Mouse (Mus musculus) Patski (cell line): Measurements from ENCODE around the gene Prr11. TPM values are rescaled to one million over a fixed set of nuclear protein-coding genes. Genes with fewer than 3 reads are reported as not detected.
A peak's percentile ranks its signal among the peaks of the same experiment; 100 is the strongest.

Experiments used
- ATAC-seq: fragments of 100-300 bp; one replicate; pipeline ENCODE4 v1.8.0; 2021
- CTCF ChIA-PET: fragments of 350-600 bp; sonication (Branson Sonifier 250); formaldehyde crosslinking; loops from one replicate; lab custom pipeline; 2022; ENCODE audit warnings: inconsistent platforms; lab: Charles Lee
- POLR2A ChIA-PET: fragments of 350-600 bp; sonication (Branson Sonifier 250); formaldehyde crosslinking; loops from one replicate; lab custom pipeline; 2022; ENCODE audit warnings: antibody characterized with exemption, inconsistent platforms; lab: Charles Lee
- DNase-seq: peaks from one replicate; pipeline ENCODE4 v3.0.0-alpha.2; 2011; ENCODE audit warnings: low read depth, low spot score
- H3K27me3 ChIP-seq: fragments of 371-371 bp; one replicate; pipeline ENCODE4 v1.5.1; 2021
- CTCF ChIP-seq: fragments of 100-300 bp; IDR thresholded peaks from one replicate; pipeline ENCODE4 v1.5.1; 2021
- in situ Hi-C: fragments of 300-500 bp; cut with MboI; formaldehyde crosslinking; loops from 3 replicates; pipeline ENCODE4 v1.11.1; 2018; ENCODE audit warnings: low pct_unique_long_range_greater_than_20kb, mixed read lengths
- polyA plus RNA-seq: library from polyadenylated mRNA; unstranded; gene quantifications from one replicate; pipeline ENCODE4 v1.2.3, GENCODE M21; 2021

Prr11 gene
- polyA plus RNA-seq, 1 experiment from 2014 or later: 13.8 TPM

DNA sequence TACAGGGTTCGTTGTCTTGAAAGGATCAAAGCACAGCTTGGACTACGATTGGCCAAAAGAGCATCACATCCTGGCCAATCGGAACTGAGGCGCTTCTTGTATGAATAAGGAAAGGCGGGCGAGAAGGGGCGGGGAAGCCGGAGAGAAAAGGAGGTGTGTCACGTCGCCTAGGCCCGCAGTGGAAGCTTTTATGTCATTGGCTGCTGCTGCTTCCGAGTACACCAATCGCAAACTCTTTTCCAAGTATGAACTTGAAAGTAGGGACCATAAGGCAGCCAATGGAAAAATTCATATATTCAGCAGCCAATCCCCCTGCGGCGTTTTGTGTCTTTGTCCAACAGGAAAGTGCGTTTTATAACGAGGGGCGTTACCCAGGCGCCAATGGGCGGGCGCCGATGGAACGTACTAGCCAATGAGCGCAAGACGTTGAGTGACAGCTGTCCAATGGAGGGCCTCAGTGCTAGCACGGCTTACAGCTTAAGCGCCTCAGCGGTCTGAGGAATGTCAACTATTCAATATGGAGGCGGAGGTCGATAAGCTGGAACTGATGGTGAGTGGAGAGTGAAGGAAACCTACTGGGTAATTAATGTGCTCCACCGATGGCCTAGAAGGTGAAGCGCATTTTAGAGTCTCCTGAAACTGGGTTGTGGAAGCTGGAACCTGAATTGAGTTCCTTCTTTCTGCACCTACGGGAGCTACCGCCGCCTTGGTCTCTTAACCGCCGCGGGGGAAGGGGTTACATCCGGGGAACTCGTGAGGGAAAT is 429 bp upstream of the Prr11 start, which contains the start of gene Ska2:
Gene Ska2, plus strand, starts transcription at position 480 of the 764 bp plus-strand sequence.
- DNase-seq (peak; percentile 99), ATAC-seq (peak; percentile 93)
- in situ Hi-C loops: no loop called here
- no peak for TF ChIP-seq CTCF
- ChIA-PET POLR2A (interaction anchor here (1.0 to 1.2 kb wide), 3 partner anchors 8 to 22 kb away, joined by 3 read pairs; partner anchors contain the start of gene Smg8), CTCF (no interaction called here)
- H3K27me3 ChIP-seq: no peaks in the 10 kb centered on the region

DNA sequence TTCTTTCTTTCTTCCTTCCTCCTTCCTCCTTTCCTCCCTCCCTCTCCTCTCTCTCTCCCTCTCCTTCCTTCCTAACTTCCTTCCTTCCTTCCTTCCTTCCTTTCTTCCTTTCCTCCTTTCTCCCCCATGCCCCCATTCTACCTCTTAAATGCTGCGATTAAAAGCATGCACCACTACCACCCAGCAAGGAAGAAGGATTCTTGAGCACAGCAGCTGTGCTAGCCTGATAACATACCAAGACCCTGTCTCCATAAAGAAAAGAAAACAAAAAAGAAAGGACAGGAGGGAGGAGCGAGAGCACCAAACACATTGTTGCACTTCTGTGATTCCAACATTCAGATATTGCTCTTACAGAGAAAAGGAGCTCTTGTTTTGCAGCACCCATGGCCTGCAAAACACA is 21.4 kb downstream of the Prr11 start:
- no peak for ATAC-seq
- H3K27me3 ChIP-seq: no peaks in the 10 kb centered on the region
- DNase-seq: no peak
- no peak for TF ChIP-seq CTCF
- ChIA-PET CTCF (no interaction called here), POLR2A (interaction anchor here (0.6 to 2.9 kb wide), 3 partner anchors 13 to 59 kb away, joined by 3 to 11 read pairs (median 6); partner anchors contain the start of gene Gdpd1)
- in situ Hi-C loops: no loop called here

DNA sequence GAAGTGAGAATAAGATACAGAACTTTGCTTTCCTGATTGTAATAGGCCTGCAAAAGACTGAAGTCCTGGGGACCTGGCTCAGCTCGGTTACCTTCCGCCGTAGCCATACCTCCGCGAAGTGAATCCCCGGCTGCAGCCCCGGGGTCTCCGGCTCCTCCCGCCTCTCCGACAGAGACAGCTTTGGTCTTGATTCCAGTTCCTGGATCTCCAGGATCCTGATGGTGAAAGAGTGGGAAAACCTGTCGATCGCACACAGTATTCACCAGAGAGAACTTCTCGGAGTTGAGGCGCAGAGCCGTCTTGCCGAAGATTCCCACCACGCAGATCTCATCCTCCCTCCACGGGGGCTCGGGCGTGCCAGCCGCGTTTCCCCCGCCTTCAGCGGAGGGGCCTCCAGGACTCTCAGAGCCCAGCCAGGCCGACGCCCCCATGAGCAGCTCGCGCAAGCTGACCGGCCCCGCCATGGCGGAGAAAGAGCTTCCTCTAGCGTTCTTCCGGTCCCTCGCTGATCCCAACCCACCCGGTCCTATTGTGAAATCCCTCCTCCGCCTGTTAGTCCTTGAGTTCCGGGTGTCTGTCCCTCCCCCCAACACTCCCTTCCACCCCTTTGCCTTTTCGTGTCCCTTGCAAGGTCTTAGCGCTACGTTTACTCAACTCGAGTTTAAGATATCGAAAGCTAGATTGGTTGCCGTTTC is 22.1 kb downstream of the Prr11 start, which contains the start of gene Smg8:
Gene Smg8, minus strand, starts transcription at position 485 of the 695 bp plus-strand sequence.
- no peak for TF ChIP-seq CTCF
- ATAC-seq: peak; percentile 60
- POLR2A ChIA-PET: interaction anchor here (0.6 to 2.9 kb wide), 4 partner anchors 12 to 59 kb away, joined by 3 to 11 read pairs (median 4); partner anchors contain the start of gene Gdpd1
- in situ Hi-C loops: no loop called here
- H3K27me3 ChIP-seq: no peaks in the 10 kb centered on the region
- DNase-seq: no peak
- CTCF ChIA-PET: interaction anchor here (1.2 kb wide), 1 partner anchor 13 kb away, joined by 4 read pairs; no protein-coding TSS in a partner anchor

DNA sequence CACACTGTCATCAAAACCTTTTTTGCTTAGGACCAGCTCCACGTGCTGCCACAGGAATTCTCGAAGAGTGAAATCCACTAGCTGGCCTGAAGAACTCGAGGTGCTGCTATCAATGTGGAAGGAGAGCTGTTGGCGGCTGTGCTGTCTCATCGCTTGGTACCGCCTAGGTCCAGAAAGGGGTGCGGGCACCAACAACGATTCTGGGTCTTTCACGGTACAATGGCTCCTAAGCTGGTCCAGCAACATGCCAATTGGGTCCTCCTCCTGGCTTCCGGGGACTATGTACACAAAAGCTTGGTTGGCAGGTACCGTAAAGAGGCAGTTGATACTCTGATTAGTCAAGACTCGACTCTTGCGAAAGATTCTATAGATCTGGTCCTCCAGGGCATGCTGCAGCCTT is 23.0 kb downstream of the Prr11 start:
- no peak for TF ChIP-seq CTCF
- ChIA-PET CTCF (interaction anchor here (1.2 to 1.3 kb wide), 2 partner anchors 10 to 12 kb away, joined by 4 read pairs; no protein-coding TSS in a partner anchor), POLR2A (interaction anchor here (2.9 kb wide), 1 partner anchor 11 kb away, joined by 11 read pairs; the partner anchor contains the start of gene Gdpd1)
- DNase-seq: no peak
- in situ Hi-C loops: no loop called here
- ATAC-seq: no peak
- no peaks in the 10 kb centered on the region for H3K27me3 ChIP-seq

- POLR2A ChIA-PET: no interaction called here
- in situ Hi-C loops: no loop called here
- TF ChIP-seq CTCF: no peak
- ATAC-seq (no peak), DNase-seq (no peak)
- no peaks in the 10 kb centered on the region for H3K27me3 ChIP-seq
- CTCF ChIA-PET: no interaction called here
Observed at GRCm38 (mm10) chr11:87083712-87084111, 24.8 kb downstream of the Prr11 start.

GRCm38 (mm10) chr11:87073866-87074440 is 34.6 kb downstream of the Prr11 start, which contains the start of gene Gdpd1:
Gene Gdpd1 (minus strand): TSS chr11:87074062.
- POLR2A ChIA-PET: interaction anchor here (0.8 to 2.7 kb wide), 3 partner anchors 12 to 363 kb away, joined by 3 to 11 read pairs (median 4); partner anchors contain the start of gene Smg8
- no peaks in the 10 kb centered on the region for H3K27me3 ChIP-seq
- CTCF ChIA-PET: no interaction called here
- peak; percentile 77 for DNase-seq
- TF ChIP-seq CTCF: peak; percentile 54
- in situ Hi-C loops: no loop called here
- peak; percentile 86 for ATAC-seq

DNA sequence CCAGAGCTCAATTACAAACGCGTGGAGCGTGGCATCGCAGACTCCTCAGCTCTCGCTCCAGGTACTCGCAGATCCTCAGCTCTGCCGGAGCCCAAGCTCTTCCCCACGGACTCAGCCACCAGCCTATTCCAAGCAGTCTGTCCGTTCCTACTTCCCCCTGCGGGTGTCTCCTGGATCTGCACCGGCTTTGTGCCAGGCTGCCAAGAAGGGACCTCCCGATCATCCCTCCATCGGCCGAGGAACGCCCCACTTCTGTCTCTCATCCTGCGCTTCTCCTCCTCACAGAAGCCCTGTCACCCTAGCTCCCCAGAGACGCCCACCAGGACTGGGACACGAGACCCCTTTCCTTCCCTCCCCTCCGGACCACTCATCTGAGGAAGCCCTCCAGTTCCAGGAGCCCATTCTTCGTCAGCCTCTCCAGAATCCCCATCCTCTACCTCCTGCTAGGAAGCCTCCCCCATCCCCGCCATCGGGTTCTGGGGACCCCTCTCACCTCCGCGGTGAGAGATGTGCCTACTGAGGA is 35.1 kb downstream of the Prr11 start:
- in situ Hi-C loops: no loop called here
- no peaks in the 10 kb centered on the region for H3K27me3 ChIP-seq
- DNase-seq (peak; percentile 20), ATAC-seq (peak; percentile 75)
- CTCF ChIA-PET: interaction anchor here (0.7 kb wide), 3 partner anchors 12 to 47 kb away, joined by 3 to 4 read pairs (median 4); no protein-coding TSS in a partner anchor
- peak; percentile 61 for TF ChIP-seq CTCF
- POLR2A ChIA-PET: interaction anchor here (0.8 to 2.7 kb wide), 3 partner anchors 12 to 362 kb away, joined by 3 to 11 read pairs (median 4); partner anchors contain the start of gene Smg8

DNA sequence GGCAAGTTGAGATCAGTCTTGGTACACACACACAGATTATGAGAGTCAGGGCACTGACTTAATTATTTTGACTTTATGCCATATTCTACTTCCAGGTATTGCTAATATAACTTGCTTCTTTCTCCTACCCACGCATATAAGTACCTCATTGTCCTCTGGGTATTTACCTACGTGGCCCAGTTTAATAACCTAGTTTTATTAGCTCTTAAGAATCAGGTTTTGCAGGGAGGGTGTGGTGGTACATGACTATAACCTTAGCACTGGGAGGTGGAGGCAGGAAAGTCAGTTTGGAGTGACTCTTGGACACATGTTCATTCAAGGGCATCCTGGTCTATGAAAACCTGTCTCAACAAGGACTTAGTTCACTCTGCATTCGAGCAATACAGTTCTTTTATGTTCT is 46.4 kb downstream of the Prr11 start:
- H3K27me3 ChIP-seq: no peaks in the 10 kb centered on the region
- no peak for ATAC-seq
- ChIA-PET CTCF (no interaction called here), POLR2A (no interaction called here)
- in situ Hi-C loops: no loop called here
- no peak for DNase-seq
- no peak for TF ChIP-seq CTCF

GRCm38 (mm10) chr11:87060410-87060809 is 48.1 kb downstream of the Prr11 start:
- ATAC-seq: no peak
- POLR2A ChIA-PET: interaction anchor here (0.6 kb wide), 1 partner anchor 64 kb away, joined by 3 read pairs; no protein-coding TSS in a partner anchor
- CTCF ChIA-PET: no interaction called here
- DNase-seq: no peak
- TF ChIP-seq CTCF: no peak
- in situ Hi-C loops: no loop called here
- H3K27me3 ChIP-seq: no peaks in the 10 kb centered on the region
